ENCODE assay signal across 15 mouse cellular contexts in the genomic region with DNA sequence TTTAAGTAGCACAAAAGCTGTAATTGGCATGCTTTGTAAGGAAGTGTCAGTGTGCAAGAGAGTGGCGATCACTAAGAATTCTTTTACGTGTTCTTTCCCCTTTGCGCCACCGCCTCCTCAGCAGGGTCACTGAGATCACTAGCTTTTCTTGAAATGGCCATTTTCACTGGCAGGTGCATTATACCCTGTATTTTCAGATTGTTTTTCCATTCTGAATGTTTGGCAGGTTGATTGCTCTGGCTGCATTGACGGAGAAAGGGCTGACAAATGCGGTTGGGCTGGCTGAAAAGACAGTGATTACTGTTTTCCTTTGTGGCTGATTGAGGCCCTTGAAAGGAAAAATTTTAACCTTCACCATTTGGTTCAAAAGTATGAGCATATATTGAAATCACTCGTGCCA. TPM values are rescaled to one million over a fixed set of nuclear protein-coding genes. Genes with fewer than 3 reads are reported as not detected.
DNase-seq lines count a peak whose midpoint lies in the region; ATAC-seq and TF ChIP-seq lines count a peak whose summit lies in the region.
"Had no signal": no experiment of that assay in that cellular context is flagged by ENCODE, and none has a peak within 500 bp of the region (broad histone marks: within the 10 kb centered on the region; RNA-seq: fewer than 3 reads in every experiment).

No protein-coding gene starts in this region.

- peaks cover under 1% of the 10 kb centered on the region; the same call in 1 of the 2 replicates for H3K36me3 ChIP-seq in forebrain, embryonic 11.5 days (ENCODE audit: control insufficient read depth, insufficient read depth, low read length)
- peaks cover 70% of the 10 kb centered on the region for H3K36me3 ChIP-seq in forebrain, embryonic 10.5 days (replicated peaks)
- H3K36me3 ChIP-seq in forebrain, embryonic 16.5 days (ENCODE audit: control insufficient read depth, insufficient read depth): peaks cover 17% of the 10 kb centered on the region
- H3K36me3 ChIP-seq in midbrain, embryonic 15.5 days (replicated peaks): peaks cover 16% of the 10 kb centered on the region

- no peak overlapping the region for H3K4me3 ChIP-seq in forebrain, embryonic 11.5 days (ENCODE audit: low read depth, low read length)
- H3K4me3 ChIP-seq in forebrain, embryonic 10.5 days: no peak overlapping the region
- H3K4me3 ChIP-seq in forebrain, embryonic 16.5 days (replicated peaks; ENCODE audit: low read length): no peak overlapping the region
- H3K4me3 ChIP-seq in midbrain, embryonic 15.5 days: no peak overlapping the region
- H3K4me3 ChIP-seq: embryonic facial prominence, embryonic 12.5 days; heart, embryonic 13.5 days; limb, embryonic 13.5 days; myocyte had no signal

- no peaks in the 10 kb centered on the region for H3K9me3 ChIP-seq in forebrain, embryonic 11.5 days (ENCODE audit: control insufficient read depth, low read length)
- no peaks in the 10 kb centered on the region for H3K9me3 ChIP-seq in forebrain, embryonic 10.5 days
- no peaks in the 10 kb centered on the region for H3K9me3 ChIP-seq in forebrain, embryonic 16.5 days (ENCODE audit: control insufficient read depth, low read length)
- H3K9me3 ChIP-seq in midbrain, embryonic 15.5 days: no peaks in the 10 kb centered on the region
- H3K9me3 ChIP-seq: embryonic facial prominence, embryonic 12.5 days; heart, embryonic 13.5 days; limb, embryonic 13.5 days had no signal

- H3K27me3 ChIP-seq in forebrain, embryonic 11.5 days (ENCODE audit: control insufficient read depth, insufficient read depth, low read length): no peaks in the 10 kb centered on the region
- H3K27me3 ChIP-seq in forebrain, embryonic 10.5 days (ENCODE audit: poor library complexity, severe bottlenecking): no peaks in the 10 kb centered on the region
- no peaks in the 10 kb centered on the region for H3K27me3 ChIP-seq in forebrain, embryonic 16.5 days (replicated peaks; ENCODE audit: control insufficient read depth, insufficient read depth, low read length)
- no peaks in the 10 kb centered on the region for H3K27me3 ChIP-seq in midbrain, embryonic 15.5 days (replicated peaks)
- H3K27me3 ChIP-seq: embryonic facial prominence, embryonic 12.5 days; heart, embryonic 13.5 days; limb, embryonic 13.5 days had no signal

- no peak for TF ChIP-seq POLR2A in brain, embryonic 14.5 days (IDR thresholded peaks at IDR 0.05; ENCODE audit: borderline replicate concordance, extremely low read depth, insufficient read depth, insufficient read length, poor library complexity, severe bottlenecking)

- no peak for TF ChIP-seq CTCF in brain, embryonic 14.5 days (IDR thresholded peaks at IDR 0.05; ENCODE audit: borderline replicate concordance, extremely low read depth, insufficient read depth, insufficient read length)

- peaks cover 6% of the 10 kb centered on the region; the same call in 1 of the 2 replicates for H3K4me1 ChIP-seq in forebrain, embryonic 11.5 days (replicated peaks; ENCODE audit: control insufficient read depth, insufficient read depth, low read length)
- H3K4me1 ChIP-seq in forebrain, embryonic 10.5 days: peaks cover 19% of the 10 kb centered on the region
- H3K4me1 ChIP-seq in forebrain, embryonic 16.5 days (replicated peaks; ENCODE audit: control insufficient read depth, insufficient read depth, low read length): peaks cover 28% of the 10 kb centered on the region
- peaks cover 10% of the 10 kb centered on the region for H3K4me1 ChIP-seq in midbrain, embryonic 15.5 days
- H3K4me1 ChIP-seq: embryonic facial prominence, embryonic 12.5 days; heart, embryonic 13.5 days; limb, embryonic 13.5 days had no signal

- ATAC-seq in forebrain, embryonic 11.5 days (replicated peaks; ENCODE audit: low FRiP score): no peak
- ATAC-seq in forebrain, embryonic 16.5 days: peak; percentile 70
- no peak for ATAC-seq in midbrain, embryonic 15.5 days (replicated peaks)

- no peak for DNase-seq in forebrain, embryonic 11.5 days (ENCODE audit: low spot score)
- no peak for DNase-seq in forebrain, embryonic 10.5 days (ENCODE audit: extremely low spot score, low spot score)
- peak; percentile 86 for DNase-seq in brain, embryonic 14.5 days (ENCODE audit: low read depth)
- no peak for DNase-seq in gastrocnemius, adult 8-10 months (ENCODE audit: low spot score in 2 of 2)
- DNase-seq in lung, postnatal 10 days: no peak
- DNase-seq: adrenal gland, postnatal 36 days; kidney, adult 8-10 months; lung, postnatal 4 days; thymus, postnatal 36 days had no signal

- H3K4me2 ChIP-seq in forebrain, embryonic 11.5 days (ENCODE audit: low read depth, low read length, severe bottlenecking): no peak overlapping the region
- 0 out of 2 replicates have a peak overlapping the region, but pooled peaks have one; percentile 4 for H3K4me2 ChIP-seq in forebrain, embryonic 16.5 days (ENCODE audit: low read length)
- H3K4me2 ChIP-seq in midbrain, embryonic 15.5 days: no peak overlapping the region
- H3K4me2 ChIP-seq: embryonic facial prominence, embryonic 12.5 days; heart, embryonic 13.5 days; limb, embryonic 13.5 days had no signal

- H3K9ac ChIP-seq in forebrain, embryonic 11.5 days (ENCODE audit: low read length): no peak overlapping the region
- no peak overlapping the region for H3K9ac ChIP-seq in forebrain, embryonic 16.5 days (replicated peaks; ENCODE audit: low read depth, low read length)
- H3K9ac ChIP-seq in midbrain, embryonic 15.5 days: no peak overlapping the region
- H3K9ac ChIP-seq: embryonic facial prominence, embryonic 12.5 days; heart, embryonic 13.5 days; limb, embryonic 13.5 days had no signal

- H3K27ac ChIP-seq in forebrain, embryonic 11.5 days (ENCODE audit: low read depth, low read length): peak overlapping the region; percentile 75; the same call in 1 of the 2 replicates
- H3K27ac ChIP-seq in forebrain, embryonic 10.5 days: no peak overlapping the region
- peak overlapping the region; percentile 87 for H3K27ac ChIP-seq in forebrain, embryonic 16.5 days (ENCODE audit: low read length)
- H3K27ac ChIP-seq in midbrain, embryonic 15.5 days: peak overlapping the region; percentile 53; the same call in 1 of the 2 replicates
- H3K27ac ChIP-seq: embryonic facial prominence, embryonic 12.5 days; heart, embryonic 13.5 days; limb, embryonic 13.5 days had no signal

- 40% methylated on average over 7 of the region's 7 CpGs for WGBS in forebrain, embryonic 11.5 days
- 63% methylated on average over 7 of the region's 7 CpGs for WGBS in forebrain, embryonic 10.5 days
- 17% methylated on average over 7 of the region's 7 CpGs for WGBS in forebrain, embryonic 16.5 days
- WGBS in midbrain, embryonic 15.5 days: 55% methylated on average over 7 of the region's 7 CpGs

RNA-seq across cellular contexts. Expression of gene Dync1i2, which starts 33.3 kb away (rescaled TPM):
- 156 and 161 TPM in 2 replicates for polyA plus RNA-seq in forebrain, embryonic 11.5 days (2014; fragmentation: Nextera tagmentation; extraction: Ambion mirVana)
- 102 and 111 TPM in 2 replicates for polyA plus RNA-seq in forebrain, embryonic 10.5 days (2016; fragmentation: Nextera tagmentation; extraction: Ambion mirVana)
- polyA plus RNA-seq in brain, embryonic 14.5 days (2012; rRNA removed): 213 and 233 TPM in 2 replicates
- 189 and 197 TPM in 2 replicates for polyA plus RNA-seq in forebrain, embryonic 16.5 days (2015; fragmentation: Nextera tagmentation; extraction: Ambion mirVana)
- 171 and 181 TPM in 2 replicates for polyA plus RNA-seq in midbrain, embryonic 15.5 days (2015; fragmentation: Nextera tagmentation; extraction: Ambion mirVana)
- total RNA-seq in gastrocnemius, adult 8-10 months (2022): 10 to 100 TPM; 38.5 to 42.1 (median 41.1) TPM
